Mouse (Mus musculus) thymus, adult 18-20 months (tissue): ENCODE data around the gene Slc29a1.

Experiments
- DNase-seq, 2 experiments: peaks; one replicate each; pipeline ENCODE4 v3.0.0; 2022; ENCODE audit warnings: mixed read lengths in 2 of 2

Slc29a1 gene

GRCm38 (mm10) chr17:45549617-45550181 lies 49.7 kb downstream of the Slc29a1 start, which contains the start of gene Tmem151b:
Gene Tmem151b, minus strand, starts transcription at chr17:45549677.
- DNase-seq, result no peak

GRCm38 (mm10) chr17:45548541-45549512 lies 50.6 kb downstream of the Slc29a1 start:
- DNase-seq, result peak in 1 of 2 experiments; percentile 37

GRCm38 (mm10) chr17:45547461-45548190 lies 51.8 kb downstream of the Slc29a1 start:
- no peak for DNase-seq

GRCm38 (mm10) chr17:45546941-45547340 lies 52.5 kb downstream of the Slc29a1 start:
- DNase-seq, result no peak

GRCm38 (mm10) chr17:45545278-45545961 lies 54.0 kb downstream of the Slc29a1 start:
- DNase-seq, result no peak

- no peak for DNase-seq
Measured at GRCm38 (mm10) chr17:45544873-45545277, 54.5 kb downstream of the Slc29a1 start.

- no peak for DNase-seq
Measured at GRCm38 (mm10) chr17:45544001-45544872, 55.2 kb downstream of the Slc29a1 start.

GRCm38 (mm10) chr17:45543115-45543514 lies 56.3 kb downstream of the Slc29a1 start:
- DNase-seq, result no peak

- DNase-seq, result no peak
Measured at GRCm38 (mm10) chr17:45542705-45543104, 56.7 kb downstream of the Slc29a1 start.

GRCm38 (mm10) chr17:45542129-45542528 lies 57.3 kb downstream of the Slc29a1 start:
- no peak for DNase-seq

- DNase-seq, result no peak
Measured at GRCm38 (mm10) chr17:45539664-45540063, 59.7 kb downstream of the Slc29a1 start.

GRCm38 (mm10) chr17:45538394-45538793 lies 61.0 kb downstream of the Slc29a1 start:
- DNase-seq, result no peak

- no peak for DNase-seq
Measured at GRCm38 (mm10) chr17:45536264-45536663, 63.1 kb downstream of the Slc29a1 start.
